Mouse (Mus musculus) thymus, postnatal 4 days (tissue): ENCODE results near the gene Avpi1.
A peak's percentile ranks its signal among the peaks of the same experiment; 100 is the strongest.

ENCODE experiments used
- DNase-seq: peaks from one replicate; pipeline ENCODE4 v3.0.0; 2021

Avpi1 gene

GRCm38 (mm10) chr19:42144541-42145167, 15.8 kb upstream of the Avpi1 start:
- peak; percentile 93 for DNase-seq

- no peak for DNase-seq
These were observed 15.2 kb upstream of the Avpi1 start for GRCm38 (mm10) chr19:42144067-42144466.

- no peak for DNase-seq
These were observed 13.9 kb upstream of the Avpi1 start for GRCm38 (mm10) chr19:42142757-42143156.

GRCm38 (mm10) chr19:42141998-42142397, 13.1 kb upstream of the Avpi1 start:
- DNase-seq, result no peak

GRCm38 (mm10) chr19:42139724-42140517, 11.1 kb upstream of the Avpi1 start:
- DNase-seq, result no peak

- no peak for DNase-seq
These were observed 9.8 kb upstream of the Avpi1 start for GRCm38 (mm10) chr19:42138517-42139285.

- DNase-seq, result no peak
These were observed 8.4 kb upstream of the Avpi1 start for GRCm38 (mm10) chr19:42137167-42137672.

- no peak for DNase-seq
These were observed 7.3 kb upstream of the Avpi1 start for GRCm38 (mm10) chr19:42136126-42136525.

- DNase-seq, result no peak
These were observed 6.2 kb upstream of the Avpi1 start for GRCm38 (mm10) chr19:42135070-42135469.

GRCm38 (mm10) chr19:42131101-42131500, 2.2 kb upstream of the Avpi1 start:
- DNase-seq, result no peak

GRCm38 (mm10) chr19:42130294-42130606, 1.4 kb upstream of the Avpi1 start:
- no peak for DNase-seq

GRCm38 (mm10) chr19:42129509-42130293, 842 bp upstream of the Avpi1 start:
- no peak for DNase-seq

GRCm38 (mm10) chr19:42128052-42128740, 663 bp downstream of the Avpi1 start:
- DNase-seq, result no peak

GRCm38 (mm10) chr19:42127024-42127423, 1.8 kb downstream of the Avpi1 start:
- DNase-seq, result no peak

- DNase-seq, result no peak
These were observed 2.6 kb downstream of the Avpi1 start for GRCm38 (mm10) chr19:42126219-42126605.

- DNase-seq, result no peak
These were observed 3.2 kb downstream of the Avpi1 start for GRCm38 (mm10) chr19:42125501-42126218.

GRCm38 (mm10) chr19:42124684-42125083, 4.2 kb downstream of the Avpi1 start:
- DNase-seq, result no peak

- DNase-seq, result no peak
These were observed 8.4 kb downstream of the Avpi1 start for GRCm38 (mm10) chr19:42120451-42120850.

- no peak for DNase-seq
These were observed 10.3 kb downstream of the Avpi1 start for GRCm38 (mm10) chr19:42118596-42118995.

GRCm38 (mm10) chr19:42118142-42118541, 10.7 kb downstream of the Avpi1 start:
- DNase-seq, result no peak

- no peak for DNase-seq
These were observed 13.0 kb downstream of the Avpi1 start for GRCm38 (mm10) chr19:42115783-42116335.
